Mouse (Mus musculus) limb, embryonic 12.5 days (tissue): ENCODE data around the gene Trim61. TPM values are rescaled to one million over a fixed set of nuclear protein-coding genes. Genes with fewer than 3 reads are reported as not detected.

Experiments used
- ATAC-seq: fragments of 200-750 bp; cut with Nextera tagmentation; 2 replicates; pipeline ENCODE4 v1.8.0; 2017; ENCODE audit warnings: low read depth, moderate TSS enrichment; ENCODE audit not compliant: insufficient number of reproducible peaks, insufficient read depth, low FRiP score, low TSS enrichment
- H3K27ac ChIP-seq: fragments of 300-500 bp; sonication (generic); 2 replicates; pipeline ENCODE4 v1.5.1; 2016; ENCODE audit warnings: mild to moderate bottlenecking, moderate library complexity
- H3K27me3 ChIP-seq: fragments of 300-500 bp; sonication (generic); 2 replicates; pipeline ENCODE4 v1.6.1; 2016; ENCODE audit warnings: mild to moderate bottlenecking, moderate library complexity
- H3K36me3 ChIP-seq: fragments of 300-500 bp; sonication (generic); 2 replicates; pipeline ENCODE4 v1.6.1; 2016; ENCODE audit warnings: mild to moderate bottlenecking, moderate library complexity
- H3K4me1 ChIP-seq: fragments of 300-500 bp; sonication (generic); replicated peaks from 2 replicates; pipeline ENCODE4 v1.6.1; 2016
- H3K4me2 ChIP-seq: fragments of 300-500 bp; sonication (generic); 2 replicates; pipeline ENCODE4 v1.6.1; 2016; ENCODE audit warnings: mild to moderate bottlenecking, moderate library complexity
- H3K4me3 ChIP-seq: fragments of 300-500 bp; sonication (generic); replicated peaks from 2 replicates; pipeline ENCODE4 v1.5.1; 2016; ENCODE audit warnings: mild to moderate bottlenecking
- H3K9ac ChIP-seq: fragments of 300-500 bp; sonication (generic); replicated peaks from 2 replicates; pipeline ENCODE4 v1.6.1; 2016; ENCODE audit warnings: mild to moderate bottlenecking, moderate library complexity
- H3K9me3 ChIP-seq: fragments of 300-500 bp; sonication (generic); 2 replicates; pipeline ENCODE4 v1.6.1; 2016; ENCODE audit warnings: mild to moderate bottlenecking, moderate library complexity
- WGBS: fragments of 180-500 bp; shearing (Covaris S2); methylation state at CpG from one replicate; pipeline ENCODE4 v1.1.7; 2016; 5-methylcytosine and 5-hydroxymethylcytosine counted together
- polyA plus RNA-seq: library from polyadenylated mRNA; unstranded; fragments of >200 nt; fragmentation: Nextera tagmentation; extraction: Ambion mirVana; gene quantifications from 2 replicates; pipeline ENCODE4 v1.2.1, GENCODE M21; 2016

Trim61 gene
- polyA plus RNA-seq, 1 experiment from 2014 or later: not detected

DNA sequence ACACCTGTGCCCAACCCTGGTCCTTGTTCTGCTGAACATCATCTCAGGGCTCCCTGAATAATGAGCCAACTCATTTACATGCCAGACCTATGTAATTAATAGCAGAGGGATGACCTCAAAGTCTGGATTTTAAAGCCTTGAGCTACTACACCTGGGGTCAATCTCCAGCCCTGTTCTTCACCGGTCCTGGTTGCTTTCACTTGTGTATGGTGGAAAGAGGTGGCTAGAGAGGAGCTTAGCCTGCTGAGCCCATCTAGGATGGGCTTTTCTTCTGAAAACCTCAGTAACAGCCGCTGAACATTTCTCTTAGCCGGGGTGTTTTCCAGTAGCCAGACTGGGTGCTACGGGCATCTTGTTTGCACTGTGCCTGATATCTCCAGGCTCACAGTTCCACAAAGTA lies 30.6 kb downstream of the Trim61 start, which contains the start of gene Trim75:
TSS of gene Trim75 (minus strand) at position 101 of the 400 bp plus-strand sequence.
- 91% methylated on average over 4 of the region's 4 CpGs for WGBS
- no peak within 1 kb of the TSS for H3K9ac ChIP-seq

DNA sequence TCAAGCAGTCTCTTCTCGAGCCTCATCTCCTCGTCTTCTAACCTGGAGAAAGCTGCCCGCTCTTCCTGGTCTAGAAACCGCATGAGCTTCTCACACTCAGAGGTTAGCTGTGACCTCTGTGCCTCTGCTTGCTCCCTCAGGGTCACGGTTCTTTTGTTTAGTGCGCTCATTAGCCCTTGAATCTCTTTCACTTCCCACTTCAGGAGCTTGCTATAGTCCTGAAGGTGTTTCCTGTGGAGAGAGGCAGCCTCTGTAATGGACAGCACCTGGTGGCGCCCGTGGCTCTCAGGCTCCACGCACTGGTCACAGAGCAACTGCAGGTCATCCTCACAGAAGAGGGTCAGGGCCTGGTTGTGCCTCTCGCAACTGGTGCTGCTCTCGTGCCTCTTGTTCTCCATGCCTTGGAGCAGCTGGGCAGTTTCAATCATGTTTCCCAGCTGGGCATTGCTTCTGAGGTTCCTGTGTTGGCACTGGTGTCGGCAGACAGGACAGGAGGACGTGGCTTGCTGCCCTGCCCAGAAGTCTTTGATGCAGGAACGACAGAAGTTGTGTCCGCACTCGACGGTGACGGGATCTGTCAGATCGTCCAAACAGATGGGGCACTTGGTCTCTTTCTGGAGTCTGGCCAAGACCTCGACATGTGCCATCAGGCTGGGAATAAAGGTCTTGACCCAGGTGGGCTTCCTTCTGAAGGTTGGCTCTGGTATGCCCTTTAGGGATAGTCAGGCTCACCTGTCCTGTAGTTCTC lies 35.0 kb downstream of the Trim61 start:
- H3K4me3 ChIP-seq: no peak overlapping the region
- no peaks in the 10 kb centered on the region for H3K4me1 ChIP-seq
- H3K4me2 ChIP-seq: no peak overlapping the region
- 74% methylated on average over 20 of the region's 20 CpGs for WGBS
- H3K9me3 ChIP-seq: no peaks in the 10 kb centered on the region
- no peak overlapping the region for H3K27ac ChIP-seq
- no peaks in the 10 kb centered on the region for H3K36me3 ChIP-seq
- H3K27me3 ChIP-seq: no peaks in the 10 kb centered on the region
- no peak for ATAC-seq
- H3K9ac ChIP-seq: no peak overlapping the region

More for the DNA sequence above, 30.6 kb downstream of the Trim61 start, which contains the start of gene Trim75:
- Histone ChIP-seq H3K4me3 (no peak within 1 kb of the TSS), H3K4me2 (no peak within 1 kb of the TSS), H3K9me3 (0 out of 2 replicates have a peak, but pooled peaks cover 3% of the 10 kb centered on the region), H3K27me3 (no peaks in the 10 kb centered on the region), H3K27ac (no peak within 1 kb of the TSS), H3K4me1 (no peaks in the 10 kb centered on the region), H3K36me3 (no peaks in the 10 kb centered on the region)
- ATAC-seq: no peak

Other genes with a start within 250 kb of the Trim61 start
- 12.3 and 13.3 TPM in 2 replicates for gene Klhl2, start 168.5 kb downstream of the Trim61 start, polyA plus RNA-seq
- gene Tmem192, start 71.3 kb downstream of the Trim61 start, polyA plus RNA-seq: 18.7 and 20.2 TPM in 2 replicates
- gene Trim75, start 30.7 kb downstream of the Trim61 start, polyA plus RNA-seq: 0.13 TPM in 1 of 2 replicates, not detected in the other
- gene Trim60, start 61 bp upstream of the Trim61 start, polyA plus RNA-seq: 0.15 TPM in 1 of 2 replicates, not detected in the other
- gene Apela, start 18.8 kb upstream of the Trim61 start, polyA plus RNA-seq: 10.6 and 11.2 TPM in 2 replicates
- not detected in 2 replicates for gene Gm10663, start 56.5 kb upstream of the Trim61 start, polyA plus RNA-seq
- gene BC030870, start 111.0 kb upstream of the Trim61 start, polyA plus RNA-seq: not detected in 2 replicates